Mouse (Mus musculus) left cerebral cortex, adult 9 months (tissue): Measurements from ENCODE around the gene Lnx2.

Source experiments
- DNase-seq, 2 experiments: peaks; one replicate each; pipeline ENCODE4 v3.0.0; 2022; ENCODE audit warnings: low spot score in 2 of 2

The Lnx2 gene

GRCm38 (mm10) chr5:147077305-147078034 is 1.1 kb upstream of the Lnx2 start:
- peak; percentile 61 to 88 for DNase-seq

GRCm38 (mm10) chr5:147076799-147077165 is 396 bp upstream of the Lnx2 start, which contains the start of gene Polr1d:
Polr1d (plus strand) TSS chr5:147077050.
- no peak for DNase-seq

- DNase-seq, result no peak
Measured at GRCm38 (mm10) chr5:147075103-147076025, 1.0 kb downstream of the Lnx2 start.

- DNase-seq, result no peak
Measured at GRCm38 (mm10) chr5:147073805-147074204, 2.6 kb downstream of the Lnx2 start.

GRCm38 (mm10) chr5:147071886-147072285 is 4.5 kb downstream of the Lnx2 start:
- no peak for DNase-seq

GRCm38 (mm10) chr5:147070791-147071516 is 5.4 kb downstream of the Lnx2 start:
- DNase-seq, result no peak

GRCm38 (mm10) chr5:147068876-147069275 is 7.5 kb downstream of the Lnx2 start:
- peak in 1 of 2 experiments; percentile 63 for DNase-seq

- no peak for DNase-seq
Measured at GRCm38 (mm10) chr5:147066965-147067364, 9.4 kb downstream of the Lnx2 start.

GRCm38 (mm10) chr5:147066129-147066528 is 10.3 kb downstream of the Lnx2 start:
- no peak for DNase-seq

GRCm38 (mm10) chr5:147063215-147063661 is 13.1 kb downstream of the Lnx2 start:
- DNase-seq, result no peak

GRCm38 (mm10) chr5:147060024-147060423 is 16.4 kb downstream of the Lnx2 start:
- no peak for DNase-seq

- no peak for DNase-seq
Measured at GRCm38 (mm10) chr5:147059319-147059718, 17.1 kb downstream of the Lnx2 start.

GRCm38 (mm10) chr5:147058661-147059060 is 17.7 kb downstream of the Lnx2 start:
- no peak for DNase-seq

- no peak for DNase-seq
Measured at GRCm38 (mm10) chr5:147057626-147058414, 18.6 kb downstream of the Lnx2 start.

GRCm38 (mm10) chr5:147056712-147057290 is 19.6 kb downstream of the Lnx2 start:
- no peak for DNase-seq

GRCm38 (mm10) chr5:147055572-147056245 is 20.7 kb downstream of the Lnx2 start:
- peak in 1 of 2 experiments; percentile 63 for DNase-seq

- DNase-seq, result no peak
Measured at GRCm38 (mm10) chr5:147054747-147055270, 21.6 kb downstream of the Lnx2 start.

- no peak for DNase-seq
Measured at GRCm38 (mm10) chr5:147054328-147054727, 22.1 kb downstream of the Lnx2 start.

GRCm38 (mm10) chr5:147053481-147053880 is 22.9 kb downstream of the Lnx2 start:
- no peak for DNase-seq

GRCm38 (mm10) chr5:147053071-147053470 is 23.3 kb downstream of the Lnx2 start:
- no peak for DNase-seq
